Mouse (Mus musculus) activated CD4-positive, CD25-positive, alpha-beta regulatory T cell, adult 4 months (primary cell): Measurements from ENCODE around the gene Plxnc1. TPM values are rescaled to one million over a fixed set of nuclear protein-coding genes. Genes with fewer than 3 reads are reported as not detected.

Experiments used
- ATAC-seq: one replicate; pipeline ENCODE4 v1.8.0; 2017
- polyA plus RNA-seq, 2 experiments: library from polyadenylated mRNA; unstranded; fragments of 100-300 nt; shearing (Covaris generic); gene quantifications; one replicate each; pipeline ENCODE4 v1.2.1; 2017

Plxnc1 gene
- polyA plus RNA-seq, 2 experiments from 2014 or later, result 21.2 to 26.3 TPM

DNA sequence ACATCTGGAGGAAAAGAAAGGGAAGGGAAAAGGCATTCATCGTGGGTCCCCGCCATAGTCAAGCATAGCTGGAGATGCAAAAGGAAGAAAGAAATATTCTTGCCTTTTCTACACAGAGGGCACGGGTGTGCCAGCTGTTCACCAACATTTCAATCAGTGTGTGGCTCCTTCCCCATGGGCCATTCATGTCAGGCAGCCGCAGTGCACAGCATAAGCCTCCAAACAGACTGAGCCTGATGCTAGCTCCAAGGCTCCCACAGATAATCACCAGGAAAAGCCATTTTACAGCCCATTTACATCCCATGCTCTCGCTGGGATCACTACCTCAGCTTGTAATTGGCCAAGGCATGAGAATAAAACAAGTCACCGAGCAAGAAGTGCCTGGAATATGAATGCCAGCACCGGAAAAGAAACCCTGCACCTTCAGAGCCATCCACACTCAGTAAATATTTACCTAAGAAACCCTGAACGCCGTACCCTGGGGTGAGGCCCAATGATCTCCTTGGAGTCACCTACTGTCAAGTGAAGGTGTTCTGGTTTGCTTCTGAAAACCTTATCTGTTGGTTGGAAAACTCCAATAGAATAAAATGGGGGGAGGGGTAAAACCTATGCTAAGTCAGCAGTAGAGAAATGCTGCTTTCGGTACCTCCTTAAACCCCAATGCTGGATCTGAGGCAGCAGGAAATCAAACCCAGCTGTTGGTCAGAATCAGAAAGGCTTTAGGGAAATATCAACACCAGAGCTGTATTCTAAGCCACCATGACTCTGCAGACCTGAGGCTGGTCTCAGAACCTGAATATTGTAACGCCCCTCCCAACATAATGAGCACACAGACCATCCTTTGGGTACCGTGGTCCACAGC, 77.4 kb downstream of the Plxnc1 start:
- ATAC-seq, result no peak

DNA sequence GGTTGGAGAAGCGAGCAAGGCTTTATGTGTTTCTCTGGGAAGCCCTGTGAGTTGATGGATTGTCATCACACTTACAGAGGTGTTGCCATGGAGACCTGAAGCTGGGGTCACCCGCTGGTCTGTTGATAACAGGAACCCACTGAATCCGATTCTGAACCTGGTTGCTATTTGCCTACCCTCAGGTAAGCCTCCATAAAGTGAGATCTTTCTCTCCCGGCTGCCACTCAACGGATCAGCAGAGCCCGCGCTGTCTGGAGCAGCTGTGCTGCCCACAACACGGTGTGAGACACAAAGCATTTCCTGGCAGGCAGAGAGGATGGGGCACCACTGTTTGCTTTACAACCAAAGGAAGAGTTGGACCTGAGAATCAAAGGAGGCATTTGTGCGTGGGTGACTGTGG, 79.4 kb downstream of the Plxnc1 start:
- peak; percentile 26 for ATAC-seq

DNA sequence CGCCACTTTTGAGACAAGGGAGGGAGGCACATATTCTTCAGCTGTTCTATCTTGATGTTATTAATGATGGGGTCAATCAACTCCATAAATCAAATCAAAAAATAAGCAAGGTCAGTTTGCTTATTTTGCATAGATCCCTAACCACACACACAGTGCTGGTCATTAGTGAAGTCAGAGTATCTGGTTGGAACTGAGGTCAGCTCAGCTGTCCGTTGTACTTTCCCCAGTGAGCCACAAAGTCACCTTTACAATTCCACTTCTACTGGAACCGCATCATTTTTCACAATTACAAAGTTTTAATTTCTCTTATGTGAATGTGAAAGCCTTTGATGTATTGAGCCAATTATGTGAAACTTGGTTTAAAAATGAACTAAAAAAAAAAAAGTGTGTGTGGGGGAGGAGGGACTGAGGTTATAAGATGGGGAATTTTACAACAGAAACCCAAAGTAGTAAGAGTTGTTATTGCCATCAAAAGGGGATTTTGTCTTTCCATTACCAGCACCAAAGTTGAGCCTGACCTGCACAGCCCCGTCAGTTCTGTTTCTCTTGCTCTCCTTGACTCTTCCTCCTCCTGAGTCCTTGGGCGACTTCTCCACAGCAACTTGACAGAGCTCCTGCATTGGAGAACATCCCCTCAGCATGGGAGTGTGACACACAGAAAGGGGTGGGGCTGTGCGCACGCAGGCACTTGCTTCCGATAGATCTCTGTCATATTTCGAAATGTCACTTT, 80.3 kb downstream of the Plxnc1 start:
- ATAC-seq, result peak; percentile 68

DNA sequence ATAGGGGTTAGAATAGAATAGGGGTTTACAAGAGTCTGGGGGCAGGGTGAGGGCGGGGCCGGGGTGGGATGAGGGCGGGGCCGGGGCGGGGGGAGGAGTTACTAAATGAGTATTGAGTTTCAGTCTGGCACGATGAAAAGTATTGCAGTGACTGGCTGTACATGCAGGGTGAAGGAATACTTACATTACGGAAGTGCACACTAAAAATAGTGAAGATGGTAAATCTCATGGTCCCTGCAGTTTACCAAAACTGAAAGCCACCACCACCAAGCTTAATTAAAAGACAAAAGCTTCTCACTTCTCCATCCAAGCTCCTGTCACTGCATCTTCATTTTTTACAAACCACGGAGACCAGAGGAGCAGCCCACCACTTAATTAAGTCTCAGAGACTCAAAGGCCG, 81.4 kb downstream of the Plxnc1 start:
- no peak for ATAC-seq

DNA sequence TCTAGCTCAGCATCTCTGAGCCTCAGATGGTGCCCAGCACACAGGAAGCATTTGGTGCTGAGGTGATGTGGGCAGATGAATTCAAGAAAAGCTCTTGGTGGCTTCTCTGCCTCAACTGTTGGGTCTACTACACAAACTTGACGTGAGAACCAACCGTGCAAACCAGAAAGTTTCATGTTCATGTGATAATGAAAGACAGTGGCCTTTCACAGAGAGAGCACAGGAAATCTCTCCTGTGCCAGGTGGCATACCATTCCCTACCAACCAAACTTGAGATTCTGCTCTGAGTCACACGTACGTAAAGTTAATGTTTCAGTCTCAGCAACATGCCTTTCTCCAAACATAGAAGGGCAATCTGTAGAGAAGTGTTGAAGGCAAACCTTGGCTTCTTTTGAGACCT, 83.8 kb downstream of the Plxnc1 start:
- peak; percentile 10 for ATAC-seq

DNA sequence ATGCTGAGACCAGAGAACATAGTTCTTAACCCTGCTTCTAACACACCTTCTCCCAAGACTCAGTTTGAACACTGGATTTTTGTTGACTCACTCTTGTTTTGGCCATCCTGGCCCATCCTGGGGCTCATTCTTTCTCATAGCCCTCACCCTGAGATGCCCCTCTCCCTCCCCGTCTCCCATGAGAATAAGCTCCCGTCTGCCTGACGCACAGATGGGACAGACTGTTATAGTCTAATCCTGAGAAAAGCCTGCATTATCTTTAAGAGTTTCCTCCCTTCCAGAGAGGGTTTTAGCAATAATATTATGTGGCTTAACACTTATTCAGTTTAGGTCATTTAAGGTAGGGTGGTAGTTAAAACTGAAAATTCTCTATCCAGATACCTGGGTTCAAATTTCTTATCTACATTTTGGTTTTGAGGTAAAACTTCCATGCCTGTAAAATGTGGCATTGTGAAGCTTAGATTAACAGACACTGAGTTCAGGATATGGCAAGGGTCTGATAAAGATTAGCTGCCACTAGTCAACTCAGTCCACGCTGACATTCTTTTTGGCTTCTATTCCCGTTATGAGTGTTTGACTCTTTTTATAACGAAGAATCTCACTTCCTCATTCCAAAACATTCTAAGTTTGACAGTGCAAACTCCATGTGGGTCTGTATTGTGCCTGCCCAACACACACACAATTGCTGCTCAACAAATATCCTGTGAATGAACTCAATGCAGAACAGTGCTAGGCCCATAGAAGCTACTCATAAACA, 86.2 kb downstream of the Plxnc1 start:
- no peak for ATAC-seq

DNA sequence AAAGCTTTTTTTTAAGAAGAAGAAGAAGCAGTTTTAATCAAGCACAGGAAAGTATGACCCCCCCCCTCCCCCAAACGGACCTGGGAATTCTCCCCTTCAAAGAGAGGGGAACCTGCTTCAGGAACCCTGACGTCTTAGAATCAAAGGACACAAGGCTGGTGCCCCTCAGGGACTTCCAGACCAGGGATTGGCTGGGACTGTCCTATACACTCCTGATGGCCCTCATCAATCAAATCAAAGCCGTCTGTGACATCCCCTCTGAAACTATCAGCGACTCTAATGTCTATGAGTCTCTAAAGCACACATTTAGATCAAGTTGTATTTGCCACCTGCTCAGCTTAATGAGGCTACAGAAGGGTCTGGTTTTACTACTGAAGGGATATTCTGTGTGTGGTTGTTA, 94.1 kb downstream of the Plxnc1 start:
- ATAC-seq, result no peak

DNA sequence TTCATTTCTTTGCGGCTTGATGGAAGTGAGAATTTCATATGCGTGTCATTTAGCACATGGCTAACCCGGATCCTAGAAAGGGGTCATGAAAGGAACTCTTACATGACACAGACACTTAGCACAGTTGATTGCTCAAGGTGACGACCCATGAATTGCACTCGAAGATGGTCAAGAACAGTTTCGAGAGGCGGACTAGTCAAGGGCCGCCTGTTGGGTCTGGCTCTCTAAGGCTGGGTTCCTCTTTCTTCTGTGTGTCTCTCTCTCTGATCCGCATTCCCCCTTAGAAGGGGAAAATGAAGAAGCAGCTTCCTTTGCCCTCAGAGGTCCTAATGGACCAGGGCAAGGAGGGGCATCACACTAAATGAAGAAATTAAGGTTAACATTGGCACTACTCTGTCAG, 94.7 kb downstream of the Plxnc1 start:
- no peak for ATAC-seq

DNA sequence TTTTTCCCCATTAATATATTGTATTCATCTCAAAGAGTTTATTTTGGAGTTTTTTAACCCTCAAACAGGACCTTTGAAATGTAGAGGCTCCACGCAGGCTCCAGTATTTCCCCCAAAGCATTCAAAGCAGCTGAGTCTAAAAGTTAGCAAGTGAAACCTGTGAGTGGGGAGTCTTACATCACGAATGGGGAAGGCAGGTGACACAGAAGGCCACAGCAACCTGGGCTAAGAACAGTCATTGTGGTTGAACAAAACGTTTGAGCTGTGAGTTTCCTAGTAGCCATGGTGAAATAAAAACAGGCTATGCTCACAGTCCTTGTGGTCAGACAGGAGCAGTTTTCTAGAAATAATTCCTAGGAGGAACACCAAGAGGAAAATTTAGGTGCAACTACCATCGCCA, 95.3 kb downstream of the Plxnc1 start:
- no peak for ATAC-seq

DNA sequence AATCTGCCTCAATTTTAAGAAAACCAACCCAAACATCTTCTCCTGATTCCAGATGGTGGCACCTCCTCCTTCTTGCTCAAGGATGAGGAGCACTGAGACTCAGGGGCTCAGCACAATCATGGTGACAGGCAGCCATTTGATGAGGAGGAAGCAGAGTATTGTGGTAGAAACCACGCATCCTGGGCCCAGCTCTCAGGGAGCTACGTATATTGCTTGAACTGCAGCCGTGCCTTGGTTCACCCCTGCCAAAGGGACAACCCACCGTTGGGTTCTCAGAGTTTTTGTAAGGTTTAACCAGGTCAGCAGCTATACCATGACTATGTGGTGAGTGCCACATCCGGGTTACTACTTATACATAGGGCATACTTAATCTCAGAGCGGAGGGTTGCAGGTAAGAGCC, 96.3 kb downstream of the Plxnc1 start:
- peak; percentile 86 for ATAC-seq

DNA sequence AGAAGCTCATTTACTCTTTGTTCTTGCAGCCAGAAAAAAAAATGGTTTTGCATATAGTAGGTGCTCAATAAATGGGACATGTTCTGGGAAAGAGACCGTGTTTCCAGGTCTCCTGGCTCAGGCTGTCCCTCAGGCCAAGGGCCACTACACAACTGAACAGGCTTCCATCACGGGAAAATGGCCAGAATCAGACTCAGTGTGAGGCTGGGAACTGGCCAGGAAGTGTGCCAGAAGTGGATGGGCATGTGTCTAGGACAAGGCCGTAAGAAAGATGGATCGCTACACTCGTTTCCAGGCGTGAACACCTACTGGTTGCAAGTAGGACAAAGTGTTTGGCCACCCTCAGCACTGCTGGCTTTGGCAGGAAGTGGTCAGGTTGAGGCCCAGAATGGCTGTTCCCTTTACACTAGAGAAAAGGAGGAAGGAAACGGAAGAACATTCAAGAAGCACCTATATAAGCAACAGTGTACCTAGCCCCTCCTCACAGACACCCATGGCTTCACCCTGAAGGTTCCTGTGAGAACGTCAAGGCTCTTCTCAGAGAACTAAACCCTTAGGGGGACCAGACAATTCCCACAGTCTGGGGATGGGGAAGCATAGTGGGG, 98.0 kb downstream of the Plxnc1 start:
- no peak for ATAC-seq

DNA sequence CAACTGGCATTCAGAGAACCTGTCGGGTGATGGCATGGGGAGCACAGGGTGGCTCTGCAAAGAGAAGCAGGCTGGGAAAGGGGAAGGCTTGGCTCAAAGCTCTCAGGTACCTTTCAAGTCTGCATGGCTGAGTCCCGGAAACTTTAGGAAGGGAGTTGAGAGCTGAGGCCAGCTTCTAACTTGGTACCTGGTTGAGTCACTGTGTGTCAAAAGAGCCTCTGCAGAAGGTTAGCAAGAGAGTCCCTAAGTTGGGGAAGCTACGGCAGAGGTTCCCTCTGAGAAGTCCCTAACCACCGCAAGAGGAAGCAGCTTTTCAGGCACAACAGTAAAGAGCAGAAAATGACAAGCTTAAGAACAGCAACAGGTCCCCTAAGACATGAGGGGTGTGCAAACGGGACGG, 99.9 kb downstream of the Plxnc1 start:
- peak; percentile 4 for ATAC-seq

DNA sequence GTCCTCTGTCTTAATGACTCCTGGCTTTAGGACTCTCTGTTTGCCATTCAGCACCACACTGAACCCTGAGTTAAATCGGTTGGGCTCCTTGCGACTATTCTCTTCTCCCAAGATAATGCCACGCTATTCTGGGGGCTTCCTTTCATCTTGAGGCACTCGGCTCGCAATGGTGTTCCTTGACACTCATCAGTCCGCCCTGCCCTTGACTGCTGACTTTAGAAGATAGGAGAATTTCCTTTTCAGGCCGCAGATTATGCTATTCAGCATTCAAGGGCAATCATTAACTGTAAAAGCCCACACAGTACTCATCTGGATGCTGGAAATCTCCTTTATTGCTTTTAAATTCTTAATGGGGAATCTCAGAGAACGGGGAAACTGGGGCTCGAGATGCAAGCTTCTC, 108.8 kb downstream of the Plxnc1 start:
- ATAC-seq, result no peak

DNA sequence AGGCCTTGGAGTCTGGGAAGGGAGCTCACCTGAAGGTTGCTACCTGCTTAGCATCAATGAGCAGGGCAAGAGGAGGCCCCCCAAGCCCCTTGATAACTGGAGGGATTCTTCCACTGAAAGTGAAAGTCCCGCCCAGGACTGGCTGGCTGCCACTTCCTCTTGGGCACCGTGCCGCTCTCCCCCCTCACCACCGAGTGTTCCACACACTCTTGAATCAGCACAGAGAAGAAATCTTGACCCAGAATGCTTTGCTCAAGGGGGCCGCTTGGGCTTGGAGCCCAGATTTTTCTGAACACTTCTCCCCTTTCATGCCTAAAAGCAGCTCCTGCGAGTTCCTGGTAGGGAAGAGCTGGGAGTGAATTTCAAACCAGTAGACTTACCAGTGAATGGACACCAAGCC, 115.2 kb downstream of the Plxnc1 start:
- peak; percentile 48 for ATAC-seq

DNA sequence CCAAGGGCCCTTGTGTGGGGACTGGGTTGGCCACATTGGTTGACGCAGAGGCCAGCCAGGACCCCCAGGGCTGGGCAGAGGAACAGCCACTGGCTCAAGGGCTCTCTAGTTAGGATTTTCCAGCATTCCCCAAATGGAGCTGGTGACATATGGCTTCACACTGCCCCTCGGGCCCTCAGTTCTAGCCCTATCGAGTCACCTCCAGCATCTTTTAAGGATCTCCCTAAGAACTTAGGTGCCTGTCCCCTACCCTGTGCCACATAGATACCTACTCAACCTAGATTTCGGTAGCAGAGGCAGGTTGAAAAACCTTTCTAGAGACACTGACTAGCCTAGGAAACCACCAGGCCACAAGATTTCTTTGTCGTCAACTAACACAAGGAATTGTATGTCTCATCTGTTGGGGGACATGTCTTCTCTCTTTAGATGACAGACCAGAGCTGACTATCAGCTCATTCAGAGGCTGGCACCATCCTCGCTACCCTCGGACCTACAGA, 115.9 kb downstream of the Plxnc1 start:
- ATAC-seq, result peak; percentile 0

DNA sequence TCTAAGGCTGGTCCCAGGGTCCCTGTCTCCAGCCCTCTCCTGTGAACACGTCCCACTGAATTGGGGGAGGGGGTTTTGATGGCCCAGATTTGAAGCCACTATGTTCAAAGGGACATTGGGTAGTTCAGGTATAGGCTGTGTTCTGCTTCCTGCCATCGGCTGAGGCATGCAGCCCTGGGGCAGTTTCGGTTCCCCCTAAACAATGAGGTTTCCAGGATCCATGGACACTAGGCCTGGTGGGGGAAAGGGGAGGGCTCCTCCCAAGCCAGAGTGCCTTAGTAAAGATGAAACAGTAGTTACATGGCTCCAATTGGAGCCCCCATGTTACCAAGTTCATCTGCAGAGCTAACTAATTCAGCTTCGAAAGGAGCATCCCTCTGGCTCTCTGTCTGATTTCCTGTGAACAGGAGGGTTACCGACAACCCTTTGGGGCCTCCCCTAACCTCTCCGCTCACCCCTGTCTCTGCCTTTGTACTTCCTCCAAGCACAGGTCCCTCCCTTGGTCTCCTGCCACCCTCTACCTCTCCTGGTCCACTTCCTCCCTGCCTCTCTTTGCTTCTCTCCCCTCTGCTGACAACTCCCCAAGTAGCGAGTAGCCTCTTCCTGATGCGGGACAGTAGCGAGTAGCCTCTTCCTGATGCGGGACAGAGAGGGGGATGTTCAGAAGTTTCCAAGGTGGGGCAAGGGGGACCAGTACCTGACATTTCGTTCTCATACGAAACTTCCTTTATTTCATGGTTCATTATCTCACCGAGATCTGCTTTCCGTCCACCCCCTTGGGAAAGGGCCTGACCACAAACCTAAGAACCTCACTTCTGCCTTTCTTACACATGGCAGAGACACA, 116.5 kb downstream of the Plxnc1 start:
- peak; percentile 91 for ATAC-seq

DNA sequence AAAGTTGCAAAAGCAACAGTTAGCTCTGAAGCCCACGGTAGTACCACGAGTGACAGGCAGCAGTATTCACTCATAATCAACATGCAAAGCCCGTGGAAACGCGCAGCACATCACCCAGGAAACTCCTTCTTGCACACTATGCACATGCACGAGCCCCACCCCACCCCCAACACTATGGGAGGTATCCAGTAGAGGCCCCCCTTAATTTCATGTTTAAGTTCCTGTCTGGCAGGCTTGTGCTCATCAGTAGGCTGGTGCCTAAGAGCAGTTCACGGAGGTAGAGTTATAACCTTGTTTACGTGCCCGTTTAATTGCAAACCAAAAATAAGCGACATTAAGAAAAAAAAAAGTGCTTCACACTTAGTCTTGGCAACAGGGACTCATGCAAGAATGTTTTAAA, 117.3 kb downstream of the Plxnc1 start:
- ATAC-seq, result no peak

DNA sequence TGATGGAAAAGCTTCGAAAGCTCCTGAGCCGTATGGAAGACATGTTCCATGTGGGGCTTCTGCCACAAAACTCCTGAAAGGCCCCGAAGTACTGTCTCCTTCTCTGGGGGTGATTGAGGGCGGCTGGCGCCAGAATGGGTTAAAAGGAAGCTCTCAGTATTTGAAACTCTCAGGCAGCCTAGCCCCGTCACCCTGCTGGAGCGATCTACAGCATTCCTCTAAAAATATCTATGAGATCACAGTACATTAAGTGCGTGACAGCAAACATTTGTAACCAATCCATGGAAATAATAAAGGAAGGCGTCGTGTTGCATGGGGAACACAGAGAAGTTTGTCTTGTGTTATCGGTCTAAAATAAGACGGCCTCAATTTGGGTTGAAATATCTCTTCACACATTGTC, 118.2 kb downstream of the Plxnc1 start:
- ATAC-seq, result no peak

DNA sequence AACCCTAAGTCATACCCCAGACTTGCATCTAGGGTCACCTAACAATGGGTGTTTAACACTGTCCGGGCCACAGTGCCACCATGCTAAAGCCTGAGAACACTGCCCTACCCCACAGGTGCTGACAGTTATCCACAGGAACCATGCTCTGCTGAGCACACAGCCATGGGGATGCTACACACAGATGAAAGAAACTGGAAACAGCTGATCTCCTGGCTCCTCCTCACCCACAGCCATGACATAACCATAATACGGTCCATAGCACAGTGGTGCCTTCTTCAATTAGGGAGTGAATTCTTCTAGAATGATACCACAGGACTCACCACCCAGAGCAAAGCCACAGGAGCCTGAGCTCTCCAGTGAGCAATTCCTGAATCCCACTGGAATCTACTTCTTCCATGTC, 118.7 kb downstream of the Plxnc1 start:
- ATAC-seq, result no peak

DNA sequence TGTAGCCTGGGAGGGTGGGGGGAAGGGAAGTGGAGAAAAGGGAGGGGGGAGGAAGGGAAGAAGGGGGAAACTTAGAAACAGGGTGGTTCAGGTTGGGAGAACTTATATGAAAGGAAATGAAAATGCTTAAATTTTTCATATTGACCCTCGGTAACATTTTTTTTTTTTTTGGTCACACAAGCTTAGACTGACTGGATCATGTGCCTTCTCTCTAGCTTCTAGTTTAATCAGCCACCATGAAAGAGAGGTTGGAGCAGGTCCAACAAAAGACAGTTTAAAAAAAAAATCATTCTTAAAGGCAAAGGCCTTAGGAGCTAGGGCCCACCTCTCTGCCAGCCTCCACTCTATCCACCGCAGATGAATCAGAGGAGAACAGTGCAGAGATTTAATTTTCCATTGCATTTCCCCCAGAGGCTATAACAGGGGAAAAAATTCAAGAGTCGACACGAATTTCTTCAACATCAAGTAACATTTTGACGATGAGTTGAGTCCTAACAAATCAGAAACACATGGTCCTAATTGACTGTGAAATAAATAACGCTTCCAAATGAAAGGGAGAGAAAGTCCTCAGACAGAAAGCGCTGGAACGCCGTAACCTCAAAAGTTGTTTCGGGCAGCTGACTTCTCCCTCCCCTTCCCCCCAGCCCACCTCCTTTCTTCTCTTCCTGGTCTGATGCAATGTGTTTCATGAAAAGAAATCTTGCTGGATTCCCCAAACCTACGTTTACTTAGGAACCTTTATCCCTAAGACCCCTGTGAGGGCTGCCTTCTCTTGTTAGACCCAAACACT, 120.5 kb downstream of the Plxnc1 start:
- ATAC-seq, result no peak
